Mouse (Mus musculus) liver, postnatal 0 days (tissue): ENCODE measurements around the gene Zfp872. TPM values are rescaled to one million over a fixed set of nuclear protein-coding genes. Genes with fewer than 3 reads are reported as not detected.
"Not testable (repeated sequence)": the region's sequence is repeated elsewhere in the genome, so short reads cannot be mapped to it uniquely, and the experiment has no call there.

Experiments
- ATAC-seq: fragments of 200-750 bp; cut with Nextera tagmentation; 2 replicates; pipeline ENCODE4 v1.8.0; 2017; ENCODE audit warnings: mild to moderate bottlenecking, moderate library complexity
- DNase-seq: peaks from one replicate; pipeline ENCODE4 v3.0.0-alpha.2; 2016
- H3K27ac ChIP-seq: fragments of 300-500 bp; sonication (generic); 2 replicates; pipeline ENCODE4 v1.5.1; 2014; ENCODE audit warnings: antibody characterized with exemption, moderate library complexity, mild to moderate bottlenecking, low read depth
- H3K27me3 ChIP-seq: fragments of 300-500 bp; sonication (generic); 2 replicates; pipeline ENCODE4 v1.6.1; 2014; ENCODE audit warnings: low read length, control low read depth, mixed read lengths; ENCODE audit not compliant: insufficient read depth
- H3K36me3 ChIP-seq: fragments of 300-500 bp; sonication (generic); replicated peaks from 2 replicates; pipeline ENCODE4 v1.6.1; 2014; ENCODE audit warnings: mild to moderate bottlenecking, control low read depth, low read length, moderate library complexity, mixed read lengths; ENCODE audit not compliant: insufficient read depth
- H3K4me1 ChIP-seq: fragments of 300-500 bp; sonication (generic); 2 replicates; pipeline ENCODE4 v1.6.1; 2014; ENCODE audit warnings: antibody characterized with exemption, mild to moderate bottlenecking, control low read depth; ENCODE audit not compliant: insufficient read depth
- H3K4me2 ChIP-seq: fragments of 300-500 bp; sonication (generic); 2 replicates; pipeline ENCODE4 v1.6.1; 2014; ENCODE audit warnings: low read depth, mild to moderate bottlenecking, low read length, moderate library complexity, mixed read lengths
- H3K4me3 ChIP-seq: fragments of 300-500 bp; sonication (generic); 2 replicates; pipeline ENCODE4 v1.5.1; 2014; ENCODE audit warnings: low read depth, low read length
- H3K9ac ChIP-seq: fragments of 300-500 bp; sonication (generic); replicated peaks from 2 replicates; pipeline ENCODE4 v1.6.1; 2014; ENCODE audit warnings: mild to moderate bottlenecking, moderate library complexity
- H3K9me3 ChIP-seq: fragments of 300-500 bp; sonication (generic); 2 replicates; pipeline ENCODE4 v1.6.1; 2016; ENCODE audit warnings: mild to moderate bottlenecking, control low read depth, low read length, mixed read lengths
- CTCF ChIP-seq: sonication (generic); IDR thresholded peaks from 2 replicates; pipeline ENCODE4 v1.5.1; 2016; ENCODE audit warnings: antibody characterized with exemption, low read depth
- EP300 ChIP-seq: IDR thresholded peaks from 2 replicates; pipeline ENCODE4 v1.6.1; 2016; ENCODE audit warnings: antibody characterized with exemption, low read depth, mild to moderate bottlenecking
- WGBS: fragments of 180-500 bp; shearing (Covaris S2); extraction: QIAGEN DNeasy Blood & Tissue Kit; methylation state at CpG from one replicate; pipeline ENCODE4 v1.1.7; 2014; ENCODE audit not compliant: insufficient replicate concordance; 5-methylcytosine and 5-hydroxymethylcytosine counted together
- polyA plus RNA-seq: library from polyadenylated mRNA; unstranded; fragments of >200 nt; fragmentation: Nextera tagmentation; extraction: Ambion mirVana; gene quantifications from 2 replicates; pipeline ENCODE4 v1.2.1, GENCODE M21; 2015

Zfp872 gene
- polyA plus RNA-seq, 1 experiment from 2014 or later = 0.04 TPM

DNA sequence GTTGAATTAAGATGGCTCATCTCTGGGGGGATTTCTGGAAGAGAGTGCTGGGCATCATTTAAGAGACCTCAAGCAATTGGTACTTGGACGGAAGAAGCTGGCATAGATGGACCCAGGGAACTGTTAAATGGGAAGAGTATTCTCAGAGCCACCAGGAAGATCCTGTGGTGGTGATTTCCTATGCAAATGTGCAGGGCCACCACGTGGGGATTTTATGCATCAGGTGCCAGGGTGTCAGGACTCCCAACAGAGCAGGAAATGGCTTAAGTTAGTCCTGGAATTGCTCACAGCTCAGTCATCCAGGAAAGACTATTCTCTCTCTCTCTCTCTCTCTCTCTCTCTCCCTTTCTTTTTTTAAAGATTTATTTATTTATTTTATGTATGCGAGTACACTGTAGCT lies 28.8 kb downstream of the Zfp872 start:
- no peak for TF ChIP-seq EP300
- TF ChIP-seq CTCF = no peak
- H3K27ac ChIP-seq = no peak overlapping the region
- no peak overlapping the region for H3K4me3 ChIP-seq
- WGBS = 46% methylated on average over 3 of the region's 3 CpGs
- no peak overlapping the region for H3K9ac ChIP-seq
- H3K4me2 ChIP-seq = no peak overlapping the region
- no peaks in the 10 kb centered on the region for H3K36me3 ChIP-seq
- H3K4me1 ChIP-seq = no peaks in the 10 kb centered on the region
- no peak for ATAC-seq
- no peaks in the 10 kb centered on the region for H3K27me3 ChIP-seq
- no peaks in the 10 kb centered on the region for H3K9me3 ChIP-seq
- no peak for DNase-seq

DNA sequence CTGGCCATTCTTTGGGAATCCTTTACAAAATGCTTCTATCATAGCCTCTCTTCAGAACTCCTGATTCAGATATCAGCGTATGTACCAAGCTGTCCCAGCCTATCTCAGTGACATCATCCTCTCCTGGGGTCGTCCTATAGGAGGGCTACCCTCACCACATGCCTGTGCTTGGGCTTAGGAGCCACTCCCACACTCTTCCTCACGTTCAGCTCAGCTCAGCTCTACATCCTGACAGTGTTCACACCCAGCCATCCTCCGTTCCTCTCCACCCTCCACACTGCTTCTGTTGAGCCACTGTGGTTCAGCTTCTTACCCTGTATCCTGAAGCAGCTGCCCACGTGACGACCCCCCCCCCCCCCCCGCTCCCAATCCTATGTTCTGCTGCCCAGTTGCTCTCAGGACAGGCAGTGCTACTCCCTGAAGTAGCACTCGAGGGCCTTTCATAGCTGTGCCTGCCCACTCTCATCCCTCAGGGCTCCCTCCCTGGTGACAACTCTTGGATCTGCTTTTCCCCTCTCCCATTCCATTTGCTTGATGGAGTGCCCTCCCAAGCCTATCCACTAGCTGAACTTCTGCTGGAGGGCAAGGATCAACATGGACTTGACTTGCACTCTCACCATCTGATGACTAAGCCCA lies 30.1 kb downstream of the Zfp872 start:
- no peaks in the 10 kb centered on the region for H3K27me3 ChIP-seq
- H3K4me2 ChIP-seq = no peak overlapping the region
- ATAC-seq (no peak), DNase-seq (no peak)
- TF ChIP-seq CTCF (no peak), EP300 (no peak)
- WGBS = 50% methylated on average over 8 of the region's 8 CpGs
- H3K4me3 ChIP-seq = no peak overlapping the region
- H3K9me3 ChIP-seq = no peaks in the 10 kb centered on the region
- H3K9ac ChIP-seq = no peak overlapping the region
- no peaks in the 10 kb centered on the region for H3K36me3 ChIP-seq
- H3K4me1 ChIP-seq = no peaks in the 10 kb centered on the region
- no peak overlapping the region for H3K27ac ChIP-seq

DNA sequence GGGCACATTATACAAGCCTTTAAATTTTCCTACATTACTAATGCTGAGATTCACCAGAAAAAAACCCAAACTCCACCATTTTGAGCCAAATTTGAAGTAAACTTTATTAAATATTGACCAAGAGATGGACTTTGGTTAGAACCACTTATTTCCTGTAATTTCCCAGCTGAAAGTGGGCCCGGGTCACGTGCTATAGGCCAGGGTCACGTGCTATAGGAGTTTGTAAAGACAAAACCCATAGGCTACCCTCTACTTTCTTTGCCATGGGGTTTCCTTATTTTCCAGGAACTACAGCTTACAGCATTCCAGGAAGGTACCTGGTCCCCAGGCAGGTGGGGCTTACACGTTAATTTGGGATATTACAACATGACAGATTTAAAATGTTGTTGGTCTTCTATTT lies 36.2 kb downstream of the Zfp872 start:
- Histone ChIP-seq H3K27me3 (no peaks in the 10 kb centered on the region), H3K4me1 (peaks cover 9% of the 10 kb centered on the region; the same call in 1 of the 2 replicates), H3K9ac (no peak overlapping the region), H3K27ac (no peak overlapping the region), H3K36me3 (no peaks in the 10 kb centered on the region), H3K4me3 (no peak overlapping the region), H3K9me3 (no peaks in the 10 kb centered on the region), H3K4me2 (no peak overlapping the region)
- DNase-seq (no peak), ATAC-seq (no peak)
- WGBS = 86% methylated on average over 4 of the region's 4 CpGs
- TF ChIP-seq EP300 (no peak), CTCF (no peak)

DNA sequence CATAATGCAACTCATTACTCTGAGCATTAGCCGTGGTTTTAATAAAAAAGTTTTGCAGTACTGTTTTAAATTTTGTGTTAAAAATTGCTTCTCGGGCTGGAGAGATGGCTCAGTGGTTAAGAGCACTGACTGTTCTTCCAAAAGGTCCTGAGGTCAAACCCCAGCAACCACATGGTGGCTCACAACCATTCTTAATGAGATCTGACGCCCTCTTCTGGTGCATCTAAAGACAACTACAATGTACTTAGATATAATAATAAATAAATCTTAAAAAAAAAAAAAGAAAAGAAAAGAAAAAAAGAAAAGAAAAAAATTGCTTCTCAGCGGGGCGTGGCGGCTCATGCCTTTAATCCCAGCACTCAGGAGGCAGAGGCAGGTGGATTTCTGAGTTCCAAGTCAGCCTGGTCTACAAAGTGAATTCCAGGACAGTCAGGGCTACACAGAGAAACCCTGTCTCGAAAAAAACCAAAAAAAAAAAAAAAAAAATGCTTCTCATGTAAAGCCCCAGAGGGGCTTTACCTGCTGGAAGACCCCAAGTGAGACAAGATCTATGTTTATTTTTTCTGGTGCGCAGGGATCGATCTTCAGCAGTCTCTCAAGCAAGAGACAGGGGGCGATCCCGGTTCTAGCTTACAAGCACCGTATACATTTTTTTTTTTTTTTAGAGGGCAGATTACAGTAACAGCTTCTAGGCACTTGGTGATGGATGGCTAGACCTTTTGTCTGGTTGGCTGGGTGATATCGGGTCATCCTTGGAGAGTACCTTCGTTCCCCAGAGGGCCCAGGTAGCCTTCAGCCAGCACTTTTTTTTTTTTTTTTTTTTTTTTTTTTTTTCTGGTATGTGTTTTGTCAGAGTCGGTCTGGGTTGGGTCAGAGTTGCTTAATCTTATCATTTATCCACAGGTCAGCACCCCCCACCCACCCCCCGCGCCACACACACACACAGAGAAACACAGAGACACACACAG lies 36.9 kb downstream of the Zfp872 start:
- Histone ChIP-seq H3K4me2 (peak overlapping the region; percentile 72), H3K36me3 (no peaks in the 10 kb centered on the region), H3K27ac (peak overlapping the region; percentile 94), H3K9ac (peak overlapping the region; percentile 71), H3K4me3 (peak overlapping the region; percentile 77), H3K9me3 (no peaks in the 10 kb centered on the region), H3K27me3 (no peaks in the 10 kb centered on the region), H3K4me1 (peaks cover 9% of the 10 kb centered on the region; the same call in 1 of the 2 replicates)
- ATAC-seq (peak; percentile 53), DNase-seq (peak; percentile 44)
- WGBS = 22% methylated on average over 17 of the region's 17 CpGs
- TF ChIP-seq CTCF (peak; percentile 41), EP300 (no peak)

DNA sequence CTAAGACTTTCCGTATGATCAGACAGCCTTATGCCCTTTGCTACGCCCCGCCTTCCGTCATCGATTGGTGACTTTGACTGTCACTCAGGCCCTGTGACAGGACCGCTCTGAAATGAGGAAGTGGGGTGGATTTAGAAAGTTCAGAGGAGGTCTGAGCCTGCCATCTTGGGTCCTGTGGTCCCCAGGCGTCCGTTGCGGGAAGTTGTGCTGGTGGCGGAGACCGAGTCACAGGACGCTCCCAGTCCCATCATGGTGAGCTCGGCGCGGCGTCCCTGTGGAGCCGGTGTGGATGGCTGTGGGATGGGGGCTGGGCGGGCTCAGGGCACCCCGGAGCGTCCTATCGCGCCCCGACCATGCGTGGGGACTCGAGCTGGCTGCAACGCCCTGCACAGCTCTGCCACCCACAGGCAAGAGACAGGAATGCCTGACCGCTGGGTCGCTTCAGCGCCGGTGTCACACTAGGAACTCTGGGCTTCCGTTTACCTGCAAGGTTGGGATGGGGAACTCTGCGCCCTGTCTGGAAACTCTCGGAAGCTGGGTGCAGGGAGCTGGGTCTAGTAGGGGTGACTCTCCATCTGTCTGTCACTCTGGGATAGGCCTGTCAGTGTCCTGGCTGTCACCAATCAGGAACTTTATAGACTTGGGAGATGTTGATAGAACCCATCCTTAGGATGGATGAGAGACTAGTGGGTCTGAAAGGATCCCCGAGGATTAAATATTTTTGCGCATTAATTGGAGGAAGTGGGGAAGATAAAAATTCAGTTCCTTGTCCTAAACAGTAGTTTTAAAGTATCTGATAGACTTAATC lies 37.9 kb downstream of the Zfp872 start, which contains the start of gene Zfp809:
Gene Zfp809 (plus strand): TSS at position 134 of the 808 bp plus-strand sequence.
- DNase-seq (peak; percentile 98), ATAC-seq (peak; percentile 99)
- peak within 1 kb of the TSS; percentile 77 for H3K4me3 ChIP-seq
- H3K27me3 ChIP-seq = no peaks in the 10 kb centered on the region
- no peaks in the 10 kb centered on the region for H3K36me3 ChIP-seq
- H3K4me2 ChIP-seq = peak within 1 kb of the TSS; percentile 72
- peaks cover 9% of the 10 kb centered on the region; the same call in 1 of the 2 replicates for H3K4me1 ChIP-seq
- H3K9ac ChIP-seq = peak within 1 kb of the TSS; percentile 71
- 2% methylated on average over 35 of the region's 35 CpGs for WGBS
- no peaks in the 10 kb centered on the region for H3K9me3 ChIP-seq
- TF ChIP-seq CTCF (peak; percentile 92), EP300 (peak; percentile 6; the same call in 1 of the 2 replicates)
- peak within 1 kb of the TSS; percentile 94 for H3K27ac ChIP-seq

DNA sequence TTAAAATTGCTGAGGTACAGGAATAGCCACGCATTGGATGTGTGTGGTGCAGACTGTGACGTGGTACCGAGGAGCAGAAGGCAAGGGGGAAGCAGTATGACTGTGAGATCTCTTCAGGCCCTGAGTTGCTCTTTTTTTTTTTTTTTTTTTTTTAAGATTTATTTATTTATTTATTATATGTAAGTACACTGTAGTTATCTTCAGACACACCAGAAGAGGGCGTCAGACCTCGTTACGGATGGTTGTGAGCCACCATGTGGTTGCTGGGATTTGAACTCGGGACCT lies 38.4 kb downstream of the Zfp872 start:
- H3K4me1 ChIP-seq, DNase-seq, H3K27me3 ChIP-seq, H3K9ac ChIP-seq, ATAC-seq, H3K36me3 ChIP-seq, H3K9me3 ChIP-seq: not testable (repeated sequence)
- peak overlapping the region; percentile 94; the same call in 1 of the 2 replicates for H3K27ac ChIP-seq
- peak overlapping the region; percentile 77 for H3K4me3 ChIP-seq
- 59% methylated on average over 5 of the region's 7 CpGs for WGBS
- H3K4me2 ChIP-seq = peak overlapping the region; percentile 72
